Mouse (Mus musculus): ENCODE results near the gene Dzip1.

The Dzip1 gene

GRCm38 (mm10) chr14:118839416-118839815 is 85.8 kb downstream of the Dzip1 start:
- in situ Hi-C loops (cut with MboI, MseI) = loop anchor here (5.0 kb wide), 1 partner anchor 83 kb away; no protein-coding TSS in a partner anchor

GRCm38 (mm10) chr14:118838556-118839120 is 86.6 kb downstream of the Dzip1 start:
- in situ Hi-C loops (cut with MboI, MseI) = loop anchor here (5.0 kb wide), 1 partner anchor 84 kb away; no protein-coding TSS in a partner anchor

GRCm38 (mm10) chr14:118836754-118837153 is 88.5 kb downstream of the Dzip1 start:
- in situ Hi-C loops (cut with MboI, MseI) = loop anchor here (5.0 kb wide), 1 partner anchor 86 kb away; no protein-coding TSS in a partner anchor

GRCm38 (mm10) chr14:118836145-118836544 is 89.1 kb downstream of the Dzip1 start:
- in situ Hi-C loops (cut with MboI, MseI) = loop anchor here (5.0 kb wide), 1 partner anchor 86 kb away; no protein-coding TSS in a partner anchor

- in situ Hi-C loops (cut with MboI, MseI) = no loop called here
Measured at GRCm38 (mm10) chr14:118834313-118834712, 90.9 kb downstream of the Dzip1 start.

GRCm38 (mm10) chr14:118833241-118833640 is 92.0 kb downstream of the Dzip1 start:
- in situ Hi-C loops (cut with MboI, MseI) = no loop called here

GRCm38 (mm10) chr14:118831597-118831996 is 93.7 kb downstream of the Dzip1 start:
- in situ Hi-C loops (cut with MboI, MseI) = no loop called here

- in situ Hi-C loops (cut with MboI, MseI) = no loop called here
Measured at GRCm38 (mm10) chr14:118829331-118830095, 95.7 kb downstream of the Dzip1 start.

GRCm38 (mm10) chr14:118827283-118827904 is 97.9 kb downstream of the Dzip1 start:
- in situ Hi-C loops (cut with MboI, MseI) = no loop called here

- in situ Hi-C loops (cut with MboI, MseI) = no loop called here
Measured at GRCm38 (mm10) chr14:118826346-118826745, 98.9 kb downstream of the Dzip1 start.
